In genomic region chr5:64238894-64239652, GRCm38 (mm10) we compare ENCODE assay signal across 15 mouse cellular contexts.
DNase-seq lines count a peak whose midpoint lies in the region; ATAC-seq and TF ChIP-seq lines count a peak whose summit lies in the region.
"Had no signal": no experiment of that assay in that cellular context is flagged by ENCODE, and none has a peak within 500 bp of the region (broad histone marks: within the 10 kb centered on the region; RNA-seq: fewer than 3 reads in every experiment).

No protein-coding gene starts in this region.

- TF ChIP-seq CTCF in hindbrain, postnatal 0 days (IDR thresholded peaks at IDR 0.05; ENCODE audit: low read depth): peak; percentile 17; the same call in 1 of the 2 replicates
- TF ChIP-seq CTCF in MEL (IDR thresholded peaks at IDR 0.05 in 2 of 3, conservative IDR thresholded peaks at IDR 0.05 in 1 of 3; ENCODE audit: control insufficient read depth in 1 of 3, insufficient read depth in 1 of 3, low read depth in 2 of 3, low read length in 3 of 3, poor library complexity in 1 of 3, severe bottlenecking in 1 of 3): peak; percentile 56 to 69 (median 62)
- TF ChIP-seq CTCF in liver, embryonic 14.5 days (IDR thresholded peaks at IDR 0.05; ENCODE audit: low read depth): peak; percentile 47

- H3K4me1 ChIP-seq in hindbrain, postnatal 0 days (ENCODE audit: insufficient read depth, low read length): peaks cover 8% of the 10 kb centered on the region
- no peaks in the 10 kb centered on the region for H3K4me1 ChIP-seq in hindbrain, embryonic 11.5 days (replicated peaks; ENCODE audit: control insufficient read depth, insufficient read depth, low read length)
- H3K4me1 ChIP-seq in MEL (ENCODE audit: control insufficient read depth in 1 of 2, insufficient read depth in 2 of 2, low read length in 2 of 2): peaks cover 8 to 56% of the 10 kb centered on the region in 2 experiments
- peaks cover 11 to 48% of the 10 kb centered on the region in 2 experiments for H3K4me1 ChIP-seq in liver, embryonic 14.5 days (replicated peaks; ENCODE audit: control insufficient read depth in 2 of 2, insufficient read depth in 2 of 2, low read length in 1 of 2)
- no peaks in the 10 kb centered on the region; the same call in 1 of the 2 replicates for H3K4me1 ChIP-seq in hindbrain, embryonic 16.5 days (ENCODE audit: control insufficient read depth, insufficient read depth, low read depth, low read length)

- WGBS in hindbrain, postnatal 0 days: 93% methylated on average over 3 of the region's 3 CpGs
- WGBS in hindbrain, embryonic 11.5 days: 91% methylated on average over 3 of the region's 3 CpGs
- WGBS in liver, embryonic 14.5 days (ENCODE audit: insufficient replicate concordance): 23% methylated on average over 3 of the region's 3 CpGs
- 92% methylated on average over 3 of the region's 3 CpGs for WGBS in hindbrain, embryonic 16.5 days

- peak; percentile 47 for TF ChIP-seq RAD21 in MEL (IDR thresholded peaks at IDR 0.05; ENCODE audit: low read depth, low read length)

- H3K27me3 ChIP-seq in hindbrain, postnatal 0 days (ENCODE audit: insufficient read depth, low read length): no peaks in the 10 kb centered on the region
- H3K27me3 ChIP-seq in hindbrain, embryonic 11.5 days (ENCODE audit: control insufficient read depth, insufficient read depth, low read length): no peaks in the 10 kb centered on the region
- H3K27me3 ChIP-seq in MEL (ENCODE audit: control insufficient read depth in 1 of 2, insufficient read depth in 2 of 2, low read length in 2 of 2): no peaks in the 10 kb centered on the region
- H3K27me3 ChIP-seq in liver, embryonic 14.5 days (ENCODE audit: control insufficient read depth, insufficient read depth, low read length): no peaks in the 10 kb centered on the region
- H3K27me3 ChIP-seq in hindbrain, embryonic 16.5 days (replicated peaks; ENCODE audit: control insufficient read depth, insufficient read depth, low read length): no peaks in the 10 kb centered on the region
- H3K27me3 ChIP-seq: lung, embryonic 15.5 days; midbrain, embryonic 12.5 days had no signal

- H3K79me2 ChIP-seq in MEL (ENCODE audit: control insufficient read depth, insufficient read depth, low read length, poor library complexity): peaks cover 18% of the 10 kb centered on the region

- H3K9ac ChIP-seq in hindbrain, postnatal 0 days (replicated peaks; ENCODE audit: low read length): no peak overlapping the region
- no peak overlapping the region for H3K9ac ChIP-seq in hindbrain, embryonic 11.5 days (ENCODE audit: low read depth, low read length)
- H3K9ac ChIP-seq in MEL (ENCODE audit: control insufficient read depth, low read depth, low read length, poor library complexity, severe bottlenecking): no peak overlapping the region
- no peak overlapping the region for H3K9ac ChIP-seq in liver, embryonic 14.5 days (replicated peaks)
- H3K9ac ChIP-seq in hindbrain, embryonic 16.5 days (ENCODE audit: low read depth, low read length): no peak overlapping the region
- H3K9ac ChIP-seq: lung, embryonic 15.5 days; midbrain, embryonic 12.5 days had no signal

- DNase-seq in hindbrain, postnatal 0 days (ENCODE audit: low spot score): no peak
- DNase-seq in hindbrain, embryonic 11.5 days (ENCODE audit: low spot score): no peak
- DNase-seq in A20 (ENCODE audit: low read depth, low spot score) (peak; percentile 42), MEL (ENCODE audit: low read depth, low spot score) (peak; percentile 72)
- no peak for DNase-seq in liver, embryonic 14.5 days (ENCODE audit: low read depth in 3 of 3, low spot score in 3 of 3)
- DNase-seq in spleen, postnatal 14 days (ENCODE audit: low spot score in 2 of 2): no peak
- DNase-seq in thymus, adult 18-20 months: no peak
- DNase-seq: cerebellum, adult 9-11 months; kidney, adult 8-10 months; layer of hippocampus, adult 9-11 months; right cerebral cortex, postnatal 4 days had no signal

- ATAC-seq in hindbrain, postnatal 0 days: no peak
- no peak for ATAC-seq in hindbrain, embryonic 11.5 days (ENCODE audit: low FRiP score)
- ATAC-seq in liver, embryonic 14.5 days (ENCODE audit: insufficient read depth): no peak
- no peak for ATAC-seq in hindbrain, embryonic 16.5 days

- H3K4me3 ChIP-seq in hindbrain, postnatal 0 days (ENCODE audit: low read length): no peak overlapping the region
- no peak overlapping the region for H3K4me3 ChIP-seq in hindbrain, embryonic 11.5 days (ENCODE audit: low read depth, low read length)
- H3K4me3 ChIP-seq in MEL (ENCODE audit: control insufficient read depth in 1 of 2, insufficient read depth in 1 of 2, low read depth in 2 of 2, low read length in 2 of 2): no peak overlapping the region
- no peak overlapping the region for H3K4me3 ChIP-seq in liver, embryonic 14.5 days (ENCODE audit: insufficient read depth in 1 of 2, low read depth in 2 of 2, low read length in 2 of 2)
- no peak overlapping the region for H3K4me3 ChIP-seq in hindbrain, embryonic 16.5 days (ENCODE audit: low read length)
- H3K4me3 ChIP-seq: limb, embryonic 10.5 days; lung, embryonic 15.5 days; midbrain, embryonic 12.5 days had no signal

- H3K27ac ChIP-seq in hindbrain, postnatal 0 days: no peak overlapping the region
- H3K27ac ChIP-seq in hindbrain, embryonic 11.5 days (ENCODE audit: low read depth, low read length): no peak overlapping the region
- H3K27ac ChIP-seq in MEL (ENCODE audit: control insufficient read depth, low read depth, low read length): peak overlapping the region; percentile 1; the same call in 1 of the 2 replicates
- no peak overlapping the region for H3K27ac ChIP-seq in liver, embryonic 14.5 days
- H3K27ac ChIP-seq in hindbrain, embryonic 16.5 days (ENCODE audit: low read depth, low read length): no peak overlapping the region
- H3K27ac ChIP-seq: limb, embryonic 10.5 days; lung, embryonic 15.5 days; midbrain, embryonic 12.5 days had no signal

- TF ChIP-seq POLR2A in MEL (IDR thresholded peaks at IDR 0.05; ENCODE audit: control insufficient read depth in 1 of 2, insufficient read depth in 1 of 2, low read depth in 1 of 2, low read length in 2 of 2, poor library complexity in 1 of 2): no peak

- peak; percentile 3 to 55; a peak in 1 of 4 replicates for TF ChIP-seq EP300 in MEL (IDR thresholded peaks at IDR 0.05; ENCODE audit: low read depth in 1 of 2, low read length in 2 of 2)
- TF ChIP-seq EP300 in liver, embryonic 14.5 days (IDR thresholded peaks at IDR 0.05; ENCODE audit: low read depth): no peak

- no peaks in the 10 kb centered on the region for H3K9me3 ChIP-seq in hindbrain, postnatal 0 days (ENCODE audit: low read length)
- H3K9me3 ChIP-seq in hindbrain, embryonic 11.5 days (ENCODE audit: control insufficient read depth, low read length): no peaks in the 10 kb centered on the region
- no peaks in the 10 kb centered on the region for H3K9me3 ChIP-seq in MEL (replicated peaks; ENCODE audit: insufficient read depth, low read length)
- H3K9me3 ChIP-seq in liver, embryonic 14.5 days (ENCODE audit: control insufficient read depth, low read length): no peaks in the 10 kb centered on the region
- H3K9me3 ChIP-seq in hindbrain, embryonic 16.5 days (ENCODE audit: control insufficient read depth, low read length): no peaks in the 10 kb centered on the region
- H3K9me3 ChIP-seq: limb, embryonic 10.5 days; lung, embryonic 15.5 days; midbrain, embryonic 12.5 days had no signal

- H3K4me2 ChIP-seq in hindbrain, postnatal 0 days (ENCODE audit: low read depth, low read length): no peak overlapping the region
- no peak overlapping the region for H3K4me2 ChIP-seq in hindbrain, embryonic 11.5 days (replicated peaks; ENCODE audit: low read depth, low read length)
- H3K4me2 ChIP-seq in liver, embryonic 14.5 days (ENCODE audit: low read depth): no peak overlapping the region
- no peak overlapping the region for H3K4me2 ChIP-seq in hindbrain, embryonic 16.5 days (ENCODE audit: low read length)
- H3K4me2 ChIP-seq: lung, embryonic 15.5 days; midbrain, embryonic 12.5 days had no signal

- H3K36me3 ChIP-seq in hindbrain, postnatal 0 days (ENCODE audit: insufficient read depth, low read length): no peaks in the 10 kb centered on the region
- no peaks in the 10 kb centered on the region for H3K36me3 ChIP-seq in hindbrain, embryonic 11.5 days (ENCODE audit: control insufficient read depth, insufficient read depth, low read length)
- H3K36me3 ChIP-seq in MEL (ENCODE audit: control insufficient read depth in 1 of 2, insufficient read depth in 2 of 2, low read length in 2 of 2): peaks cover 0 to 48% of the 10 kb centered on the region in 2 experiments; a peak in 2 of 4 replicates
- no peaks in the 10 kb centered on the region for H3K36me3 ChIP-seq in liver, embryonic 14.5 days (replicated peaks; ENCODE audit: control insufficient read depth, insufficient read depth, low read depth)
- no peaks in the 10 kb centered on the region for H3K36me3 ChIP-seq in hindbrain, embryonic 16.5 days (ENCODE audit: control insufficient read depth, insufficient read depth, low read length)
- H3K36me3 ChIP-seq: limb, embryonic 10.5 days; lung, embryonic 15.5 days; midbrain, embryonic 12.5 days had no signal

TF ChIP-seq in MEL, 35 proteins besides CTCF, POLR2A, EP300 and RAD21 (continues in another document):
- peak; percentile 37 for TF ChIP-seq SMC3 (IDR thresholded peaks at IDR 0.05; ENCODE audit: low read depth, low read length)
- no peak for TF ChIP-seq ZNF384 (IDR thresholded peaks at IDR 0.05; ENCODE audit: low read depth, low read length)
- no peak for TF ChIP-seq CHD1 (IDR thresholded peaks at IDR 0.05; ENCODE audit: low read depth, low read length)
- TF ChIP-seq POLR2AphosphoS2 (IDR thresholded peaks at IDR 0.05; ENCODE audit: low read length): no peak
- 0 out of 2 replicates have a peak, but pooled peaks have one; percentile 68 for TF ChIP-seq MYC (IDR thresholded peaks at IDR 0.05; ENCODE audit: low read depth, low read length)
- no peak for TF ChIP-seq TCF12 (IDR thresholded peaks at IDR 0.05; ENCODE audit: low read depth, low read length)
- TF ChIP-seq ELF1 (IDR thresholded peaks at IDR 0.05; ENCODE audit: low read depth, low read length): no peak
- TF ChIP-seq MXI1 (IDR thresholded peaks at IDR 0.05; ENCODE audit: low read depth, low read length): peak; percentile 57; the same call in 1 of the 2 replicates
- TF ChIP-seq UBTF (IDR thresholded peaks at IDR 0.05; ENCODE audit: borderline replicate concordance, insufficient read depth, low read depth, low read length): no peak
- TF ChIP-seq MAZ (IDR thresholded peaks at IDR 0.05; ENCODE audit: low read depth, low read length): no peak
- no peak for TF ChIP-seq POLR2AphosphoS5 (IDR thresholded peaks at IDR 0.05; ENCODE audit: borderline replicate concordance, low read depth, low read length)
- no peak for TF ChIP-seq CHD2 (IDR thresholded peaks at IDR 0.05; ENCODE audit: low read length)
- no peak for TF ChIP-seq MAX (IDR thresholded peaks at IDR 0.05; ENCODE audit: low read length)
- TF ChIP-seq BHLHE40 (IDR thresholded peaks at IDR 0.05; ENCODE audit: borderline replicate concordance, low read depth, low read length): peak; percentile 38; the same call in 1 of the 2 replicates
- TF ChIP-seq ZMIZ1 (IDR thresholded peaks at IDR 0.05; ENCODE audit: low read depth, low read length): no peak
- no peak for TF ChIP-seq ZKSCAN1 (IDR thresholded peaks at IDR 0.05; ENCODE audit: low read depth, low read length)
- no peak for TF ChIP-seq MYB (IDR thresholded peaks at IDR 0.05; ENCODE audit: low read depth, low read length)

Comparison
In these comparisons a context has a peak if more than half of its experiments do, and no peak if none do; other contexts are left out.
1. DNase-seq: peak in A20 (single experiment) and MEL (single experiment); none in hindbrain, postnatal 0 days (single experiment), hindbrain, embryonic 11.5 days (single experiment), liver, embryonic 14.5 days (0 of 3), spleen, postnatal 14 days (0 of 2) and thymus, adult 18-20 months (0 of 2).
2. Peak in every context shown above with its lines, with median percentiles within 50 percentile points of each other: CTCF ChIP-seq.